10 mouse cellular contexts compared by ENCODE assay signal in the genomic region with DNA sequence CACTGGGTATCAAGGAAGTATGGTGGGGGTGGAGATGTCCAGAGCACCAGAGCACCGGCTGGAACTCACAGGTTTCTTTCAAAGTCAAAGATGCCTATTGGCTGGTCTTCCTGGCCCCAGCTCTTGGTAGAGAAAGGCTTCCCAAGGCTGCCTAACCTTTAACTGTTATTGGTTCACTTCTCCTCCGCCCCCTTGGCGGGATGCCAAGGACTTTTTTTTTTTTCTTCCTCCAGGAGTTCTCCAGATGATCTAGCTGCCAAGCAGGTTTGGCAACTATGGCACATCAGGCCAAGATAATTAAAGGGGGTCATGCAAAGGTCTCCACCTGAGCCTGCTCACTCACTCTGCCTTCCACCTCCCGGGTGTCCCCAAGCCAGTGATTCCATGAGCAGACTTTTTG.
DNase-seq lines count a peak whose midpoint lies in the region; ATAC-seq lines count a peak whose summit lies in the region.
"Had no signal": no experiment of that assay in that cellular context is flagged by ENCODE, and none has a peak within 500 bp of the region (broad histone marks: within the 10 kb centered on the region; RNA-seq: fewer than 3 reads in every experiment).

No protein-coding gene starts in this region.

- H3K4me3 ChIP-seq in stomach, embryonic 14.5 days (ENCODE audit: low read depth, low read length) = no peak overlapping the region
- H3K4me3 ChIP-seq in forebrain, embryonic 13.5 days = no peak overlapping the region
- H3K4me3 ChIP-seq: limb, embryonic 12.5 days had no signal

- H3K4me2 ChIP-seq in stomach, embryonic 14.5 days (replicated peaks; ENCODE audit: low read depth, low read length) = no peak overlapping the region
- no peak overlapping the region for H3K4me2 ChIP-seq in forebrain, embryonic 13.5 days
- H3K4me2 ChIP-seq: limb, embryonic 12.5 days had no signal

- H3K36me3 ChIP-seq in stomach, embryonic 14.5 days (ENCODE audit: control insufficient read depth, insufficient read depth, low read length) = no peaks in the 10 kb centered on the region
- no peaks in the 10 kb centered on the region for H3K36me3 ChIP-seq in forebrain, embryonic 13.5 days (ENCODE audit: poor library complexity, severe bottlenecking)
- H3K36me3 ChIP-seq: limb, embryonic 12.5 days had no signal

- no peaks in the 10 kb centered on the region for H3K4me1 ChIP-seq in stomach, embryonic 14.5 days (ENCODE audit: control insufficient read depth, insufficient read depth, low read length)
- H3K4me1 ChIP-seq in forebrain, embryonic 13.5 days = 0 out of 2 replicates have a peak, but pooled peaks cover 5% of the 10 kb centered on the region
- H3K4me1 ChIP-seq: limb, embryonic 12.5 days had no signal

- no peaks in the 10 kb centered on the region for H3K9me3 ChIP-seq in stomach, embryonic 14.5 days (ENCODE audit: control insufficient read depth, low read depth, low read length)
- no peaks in the 10 kb centered on the region for H3K9me3 ChIP-seq in forebrain, embryonic 13.5 days (replicated peaks)
- H3K9me3 ChIP-seq: limb, embryonic 12.5 days had no signal

- no peak overlapping the region for H3K9ac ChIP-seq in stomach, embryonic 14.5 days (replicated peaks; ENCODE audit: low read depth, low read length)
- H3K9ac ChIP-seq in forebrain, embryonic 13.5 days = no peak overlapping the region
- H3K9ac ChIP-seq: limb, embryonic 12.5 days had no signal

- H3K27me3 ChIP-seq in stomach, embryonic 14.5 days (ENCODE audit: control insufficient read depth, insufficient read depth, low read length) = no peaks in the 10 kb centered on the region
- H3K27me3 ChIP-seq in forebrain, embryonic 13.5 days = no peaks in the 10 kb centered on the region

- 55% methylated on average over 4 of the region's 4 CpGs for WGBS in stomach, embryonic 14.5 days
- 65% methylated on average over 4 of the region's 4 CpGs for WGBS in forebrain, embryonic 13.5 days

- peak; percentile 90 for ATAC-seq in stomach, embryonic 14.5 days (ENCODE audit: insufficient number of reproducible peaks, insufficient read depth, low FRiP score, low read depth)
- no peak for ATAC-seq in frontal cortex, adult (ENCODE audit: low TSS enrichment)
- no peak for ATAC-seq in forebrain, embryonic 13.5 days
- ATAC-seq: Patski had no signal

- H3K27ac ChIP-seq in stomach, embryonic 14.5 days (ENCODE audit: low read length) = peak overlapping the region; percentile 84; the same call in 1 of the 2 replicates
- no peak overlapping the region for H3K27ac ChIP-seq in forebrain, embryonic 13.5 days
- H3K27ac ChIP-seq: limb, embryonic 12.5 days had no signal

- peak; percentile 41 to 61 for DNase-seq in layer of hippocampus, postnatal 10 days (ENCODE audit: low spot score in 2 of 2)
- no peak for DNase-seq in layer of hippocampus, adult 9-10 months (ENCODE audit: low spot score)
- DNase-seq in embryo, embryonic 10.5 days (ENCODE audit: low spot score) = peak; percentile 28
- DNase-seq in kidney, postnatal 25 days = peak; percentile 95 to 96
- no peak for DNase-seq in neural tube, embryonic 10.5 days (ENCODE audit: extremely low spot score, low spot score)

Comparison
In these comparisons a context has a peak if more than half of its experiments do, and no peak if none do; other contexts are left out.
1. DNase-seq: peak in layer of hippocampus, postnatal 10 days (2 of 2), embryo, embryonic 10.5 days (single experiment) and kidney, postnatal 25 days (2 of 2); none in layer of hippocampus, adult 9-10 months (single experiment) and neural tube, embryonic 10.5 days (single experiment).